Mouse (Mus musculus) megakaryocyte, embryonic 14.5 days (primary cell): ENCODE results near the gene Ece1. TPM values are rescaled to one million over a fixed set of nuclear protein-coding genes. Genes with fewer than 3 reads are reported as not detected.
A peak's percentile ranks its signal among the peaks of the same experiment; 100 is the strongest.

Source experiments
- H3K27me3 ChIP-seq: replicated peaks from 2 replicates; pipeline ENCODE3; 2012; ENCODE audit warnings: inconsistent platforms
- H3K36me3 ChIP-seq: replicated peaks from 2 replicates; pipeline ENCODE3; 2012; ENCODE audit warnings: low read length, inconsistent platforms, mixed read lengths
- H3K4me1 ChIP-seq: 2 replicates; pipeline ENCODE4 v1.6.1; 2012; ENCODE audit warnings: inconsistent platforms
- H3K4me3 ChIP-seq: replicated peaks from 2 replicates; pipeline ENCODE3; 2012; ENCODE audit warnings: moderate library complexity, mild to moderate bottlenecking, inconsistent platforms
- H3K9me3 ChIP-seq: 2 replicates; pipeline ENCODE4 v1.6.1; 2012; ENCODE audit warnings: inconsistent platforms
- FLI1 ChIP-seq: IDR thresholded peaks from 2 replicates; pipeline ENCODE4 v1.6.1; 2012; ENCODE audit warnings: low read length, inconsistent platforms, mixed read lengths
- GATA1 ChIP-seq: IDR thresholded peaks from 3 replicates; pipeline ENCODE4 v1.6.1; 2012; ENCODE audit warnings: mixed read lengths, low read length, inconsistent platforms, borderline replicate concordance
- polyA plus RNA-seq: library from polyadenylated mRNA; stranded (reverse); fragments of >175 nt; gene quantifications from 2 replicates; pipeline ENCODE4 v1.2.3, GENCODE M21; 2012; ENCODE audit warnings: low replicate concordance; ENCODE audit not compliant: insufficient read depth

Ece1 gene
- polyA plus RNA-seq, 1 experiment: 5.0 TPM

DNA sequence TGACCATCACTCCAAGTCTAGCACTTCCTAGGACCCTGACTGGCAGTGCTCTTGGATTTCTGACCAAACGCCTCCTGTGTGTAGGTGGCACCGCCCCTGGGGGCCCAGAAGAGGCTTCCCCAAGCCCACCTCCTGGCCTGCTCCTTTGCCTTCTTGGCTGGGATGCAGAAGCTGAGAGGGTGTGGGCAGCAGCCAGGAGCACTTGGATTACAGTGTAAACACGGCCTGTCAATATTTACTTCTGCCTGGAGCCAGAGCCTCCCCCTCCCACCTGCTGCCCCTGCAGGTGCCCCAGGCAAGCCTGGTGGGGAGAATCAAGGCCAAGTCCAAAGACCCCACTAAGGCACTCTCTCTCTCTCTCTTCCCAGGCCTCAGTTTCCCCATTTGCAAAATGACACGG, 5.2 kb downstream of the Ece1 start:
- H3K27me3 ChIP-seq: peaks cover 77% of the 10 kb centered on the region
- H3K4me1 ChIP-seq: peaks cover 58% of the 10 kb centered on the region
- H3K36me3 ChIP-seq: no peaks in the 10 kb centered on the region
- H3K4me3 ChIP-seq: no peak overlapping the region
- H3K9me3 ChIP-seq: no peaks in the 10 kb centered on the region
- TF ChIP-seq GATA1: no peak
- no peak for TF ChIP-seq FLI1

DNA sequence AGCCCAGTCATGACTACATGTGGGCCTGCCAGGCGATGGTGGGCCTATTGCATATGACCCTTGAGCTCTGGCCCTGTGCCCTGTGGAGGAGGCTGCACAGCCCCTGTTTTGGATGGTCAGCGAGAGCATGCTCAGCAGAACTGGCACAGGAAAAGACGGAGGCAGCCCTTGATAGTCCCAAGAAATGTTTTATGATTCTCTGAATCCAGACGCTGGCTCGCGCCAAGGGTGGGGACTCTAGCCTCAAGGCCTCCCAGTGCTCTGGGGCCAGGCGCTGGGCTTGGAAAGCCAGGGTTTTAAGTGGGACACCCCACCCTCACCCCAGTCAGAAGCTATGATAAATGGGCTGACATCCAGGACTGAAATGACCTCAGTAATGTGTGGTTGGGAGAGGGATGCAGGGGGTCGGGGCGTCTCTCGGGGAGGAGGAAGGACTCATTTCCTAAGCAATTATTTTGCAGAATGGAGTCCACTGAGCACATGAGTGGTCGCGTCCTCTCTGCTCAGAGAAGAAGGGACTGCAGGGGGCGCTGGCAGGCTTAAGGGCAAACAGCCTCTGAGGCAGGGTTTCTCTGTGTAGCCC, 5.7 kb downstream of the Ece1 start:
- TF ChIP-seq GATA1 (no peak), FLI1 (no peak)
- peaks cover 55% of the 10 kb centered on the region for H3K4me1 ChIP-seq
- H3K36me3 ChIP-seq: no peaks in the 10 kb centered on the region
- H3K9me3 ChIP-seq: no peaks in the 10 kb centered on the region
- peaks cover 74% of the 10 kb centered on the region for H3K27me3 ChIP-seq
- no peak overlapping the region for H3K4me3 ChIP-seq

DNA sequence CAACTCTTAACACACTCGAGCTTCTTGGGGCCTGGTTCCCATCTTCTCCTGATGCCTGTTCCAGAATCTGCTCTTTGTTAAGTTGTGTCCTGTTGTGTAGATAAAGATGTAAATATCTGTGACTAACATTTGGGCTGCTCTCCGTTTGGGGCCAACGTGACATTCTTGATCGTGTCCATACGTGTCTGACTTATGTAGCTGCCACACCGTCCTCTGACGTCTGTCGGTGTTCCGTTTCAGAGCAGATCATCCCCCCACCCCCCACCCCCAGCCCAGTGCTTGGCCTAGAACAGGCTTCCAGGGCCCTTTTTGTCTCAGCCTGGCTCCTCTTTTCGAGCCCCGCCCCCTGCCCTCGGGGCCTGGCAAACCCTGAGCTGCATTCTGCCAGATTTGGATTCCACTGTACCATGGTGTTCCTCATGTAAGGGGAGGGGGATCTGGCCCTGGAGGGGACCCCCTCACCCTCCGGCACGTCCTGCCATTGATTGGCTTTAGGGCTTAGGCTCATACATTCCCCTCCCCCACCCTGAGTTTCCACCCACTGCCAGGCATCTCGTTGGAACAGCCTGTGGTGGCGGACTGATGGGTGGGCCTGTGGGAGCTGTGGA, 7.7 kb downstream of the Ece1 start:
- Histone ChIP-seq H3K9me3 (no peaks in the 10 kb centered on the region), H3K4me1 (peaks cover 53% of the 10 kb centered on the region), H3K27me3 (peaks cover 64% of the 10 kb centered on the region), H3K4me3 (no peak overlapping the region), H3K36me3 (no peaks in the 10 kb centered on the region)
- TF ChIP-seq GATA1 (no peak), FLI1 (no peak)

DNA sequence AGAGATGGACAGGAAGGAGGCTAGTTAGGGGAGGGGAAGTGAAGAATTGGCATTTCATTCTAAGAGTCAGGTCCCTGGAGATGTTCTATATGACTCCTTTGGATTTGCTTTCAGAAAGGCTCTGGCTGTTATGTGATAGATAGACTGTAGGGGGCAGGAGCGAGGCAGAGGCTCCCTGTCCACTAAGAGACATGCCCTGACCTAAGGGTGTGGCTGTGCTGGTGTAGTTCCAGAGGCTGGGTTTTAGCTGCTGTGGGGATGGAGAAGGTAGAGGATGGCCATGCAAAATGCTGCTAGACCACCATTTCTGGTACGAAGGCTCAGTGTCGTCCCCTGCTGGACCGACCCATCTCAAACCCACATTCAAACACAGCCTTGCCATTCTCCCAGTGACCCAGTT, 8.9 kb downstream of the Ece1 start:
- H3K4me3 ChIP-seq: peak overlapping the region; percentile 56
- no peaks in the 10 kb centered on the region for H3K9me3 ChIP-seq
- TF ChIP-seq GATA1 (no peak), FLI1 (no peak)
- H3K27me3 ChIP-seq: peaks cover 62% of the 10 kb centered on the region
- no peaks in the 10 kb centered on the region for H3K36me3 ChIP-seq
- H3K4me1 ChIP-seq: peaks cover 49% of the 10 kb centered on the region

DNA sequence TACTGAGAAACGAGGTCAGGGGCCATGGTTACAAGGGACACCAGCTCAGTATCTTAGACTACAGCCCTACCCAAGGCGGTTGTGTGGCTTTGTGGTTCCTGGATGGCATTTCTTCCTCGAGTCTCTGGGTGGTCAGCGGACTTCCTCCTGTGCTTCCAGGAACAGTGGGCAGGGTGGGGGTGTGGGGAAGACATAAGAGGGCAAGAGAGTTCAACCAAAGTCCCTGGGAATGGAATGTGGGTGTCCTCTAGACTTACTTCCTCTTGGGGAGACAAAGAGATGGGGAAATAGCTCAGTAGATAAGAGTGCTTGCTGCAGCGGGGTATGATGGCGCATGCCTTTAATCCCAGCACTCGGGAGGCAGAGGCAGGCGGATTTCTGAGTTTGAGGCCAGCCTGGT, 9.4 kb downstream of the Ece1 start:
- H3K9me3 ChIP-seq: no peaks in the 10 kb centered on the region
- H3K4me3 ChIP-seq: peak overlapping the region; percentile 56
- peaks cover 45% of the 10 kb centered on the region for H3K4me1 ChIP-seq
- no peak for TF ChIP-seq GATA1
- no peak for TF ChIP-seq FLI1
- no peaks in the 10 kb centered on the region for H3K36me3 ChIP-seq
- peaks cover 60% of the 10 kb centered on the region for H3K27me3 ChIP-seq

DNA sequence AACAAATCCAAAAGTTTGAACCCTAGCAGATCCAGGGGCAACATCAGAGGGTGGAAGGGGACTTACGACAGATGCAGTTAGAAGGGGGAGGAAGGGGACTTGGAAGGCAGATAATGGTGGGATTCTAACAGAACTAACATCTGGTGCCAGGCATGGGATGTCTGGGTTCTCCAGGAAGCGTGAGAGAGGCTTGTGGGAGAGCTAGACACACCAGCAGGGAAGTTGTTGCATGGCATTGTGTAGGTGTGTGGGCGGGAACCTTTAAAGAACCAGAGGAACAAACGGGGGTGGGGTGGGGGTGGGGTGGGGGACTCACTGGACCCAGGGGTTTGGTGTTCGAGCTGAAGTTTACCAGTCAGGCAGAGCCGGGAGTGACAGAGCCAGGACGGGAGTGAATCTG, 12.3 kb downstream of the Ece1 start:
- peaks cover 45% of the 10 kb centered on the region for H3K4me1 ChIP-seq
- no peak for TF ChIP-seq GATA1
- TF ChIP-seq FLI1: no peak

DNA sequence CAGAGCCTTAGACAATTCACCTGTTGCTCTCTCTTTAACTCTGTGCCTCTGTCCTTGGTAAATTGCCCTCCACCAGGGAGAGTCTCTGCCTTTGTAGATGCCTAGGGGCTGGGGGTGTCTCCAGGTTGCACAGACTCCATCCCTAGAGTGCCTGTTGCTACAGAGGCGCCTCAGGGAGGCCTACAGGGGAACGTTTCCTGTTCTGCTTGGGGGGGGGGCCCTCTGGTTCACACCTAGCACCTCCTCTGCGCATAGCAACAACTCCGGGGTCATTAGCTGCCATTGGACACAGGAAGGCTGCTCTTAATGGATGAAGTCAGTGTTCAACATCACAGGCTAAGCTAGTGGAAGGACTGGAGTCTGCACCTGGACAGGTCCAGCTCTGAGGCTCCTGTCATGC, 12.8 kb downstream of the Ece1 start:
- no peaks in the 10 kb centered on the region for H3K36me3 ChIP-seq
- H3K4me1 ChIP-seq: peaks cover 48% of the 10 kb centered on the region
- H3K9me3 ChIP-seq: no peaks in the 10 kb centered on the region
- no peak for TF ChIP-seq FLI1
- TF ChIP-seq GATA1: no peak
- H3K4me3 ChIP-seq: no peak overlapping the region
- peaks cover 55% of the 10 kb centered on the region for H3K27me3 ChIP-seq

More for the DNA sequence above, 12.3 kb downstream of the Ece1 start:
- Histone ChIP-seq H3K36me3 (no peaks in the 10 kb centered on the region), H3K4me3 (no peak overlapping the region), H3K9me3 (no peaks in the 10 kb centered on the region), H3K27me3 (peaks cover 52% of the 10 kb centered on the region)

DNA sequence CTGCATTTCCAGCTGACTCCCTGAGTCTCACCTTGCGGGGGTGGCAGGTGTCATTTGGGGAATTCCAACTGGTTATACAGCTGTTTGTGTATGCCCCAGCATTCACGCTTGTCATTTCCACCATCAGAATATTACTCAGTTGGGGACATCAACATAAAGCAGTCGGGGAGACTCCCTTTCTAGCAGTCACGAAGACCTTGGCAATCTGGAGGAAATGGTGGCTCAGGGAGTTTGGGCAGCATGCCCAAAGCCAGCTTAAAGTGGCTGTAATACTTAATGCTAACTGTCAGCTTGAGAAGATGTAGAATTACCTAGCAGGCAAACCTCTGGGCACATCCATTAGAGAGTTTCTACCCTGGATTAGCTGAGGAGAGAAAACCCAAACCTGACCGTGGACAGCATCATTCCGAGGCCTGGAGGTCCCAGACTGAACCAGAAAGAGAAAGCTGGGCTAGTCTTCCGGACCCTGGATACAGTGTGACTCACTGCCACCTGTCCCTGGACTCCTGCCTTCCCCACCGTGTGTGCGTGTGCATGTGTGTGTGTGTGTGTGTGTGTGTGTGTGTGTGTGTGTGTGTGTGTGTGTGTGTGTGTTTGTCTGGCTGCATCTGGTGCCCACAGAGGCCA, 13.5 kb downstream of the Ece1 start:
- Histone ChIP-seq H3K9me3 (no peaks in the 10 kb centered on the region), H3K4me1 (peaks cover 43% of the 10 kb centered on the region), H3K36me3 (no peaks in the 10 kb centered on the region), H3K27me3 (peaks cover 52% of the 10 kb centered on the region), H3K4me3 (no peak overlapping the region)
- TF ChIP-seq FLI1 (no peak), GATA1 (no peak)

DNA sequence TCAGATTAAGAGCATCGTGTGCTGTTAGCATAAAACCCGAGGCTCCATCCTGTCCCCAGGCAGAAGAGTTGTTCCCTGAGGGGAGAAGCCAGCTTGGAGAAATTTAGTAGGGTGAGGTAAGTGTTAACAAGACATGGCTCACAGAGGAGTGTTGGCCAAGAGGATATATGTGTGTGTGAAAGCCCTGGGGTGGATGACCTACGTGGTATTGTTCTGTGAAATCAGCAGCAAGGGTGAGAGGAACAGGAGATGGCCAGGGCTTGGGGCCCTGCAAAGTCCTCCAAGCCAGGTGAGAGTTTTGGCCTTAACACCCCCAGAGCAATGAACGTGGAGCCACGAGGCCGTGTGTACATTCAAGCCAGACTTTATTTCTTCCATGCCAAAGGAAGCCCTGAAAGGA, 14.8 kb downstream of the Ece1 start:
- no peak overlapping the region for H3K4me3 ChIP-seq
- H3K27me3 ChIP-seq: peaks cover 54% of the 10 kb centered on the region
- H3K36me3 ChIP-seq: no peaks in the 10 kb centered on the region
- TF ChIP-seq FLI1: no peak
- TF ChIP-seq GATA1: no peak
- peaks cover 38% of the 10 kb centered on the region for H3K4me1 ChIP-seq
- no peaks in the 10 kb centered on the region for H3K9me3 ChIP-seq

DNA sequence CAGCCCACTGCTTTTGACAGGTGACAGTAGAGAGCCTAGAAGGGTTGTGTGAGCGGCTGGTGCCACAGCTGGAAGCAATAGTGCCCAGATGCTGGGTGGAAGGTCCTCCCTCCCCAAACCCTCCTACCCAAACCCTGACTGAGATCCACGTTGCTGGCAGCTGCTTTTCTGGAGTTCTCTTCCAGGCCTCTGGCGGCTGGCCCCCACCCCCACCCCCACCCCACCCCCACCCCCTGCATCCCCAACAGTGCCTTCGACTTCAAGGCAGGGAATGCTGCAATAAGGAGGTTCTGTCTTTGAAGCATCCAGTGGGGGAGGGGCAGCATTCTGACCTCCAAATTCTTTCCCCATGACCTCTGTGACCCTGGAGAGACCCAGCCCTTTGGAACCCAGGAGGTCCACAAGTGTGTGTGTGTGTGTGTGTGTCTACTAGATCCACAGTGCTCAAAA, 15.4 kb downstream of the Ece1 start:
- Histone ChIP-seq H3K36me3 (no peaks in the 10 kb centered on the region), H3K4me3 (no peak overlapping the region), H3K4me1 (peaks cover 34% of the 10 kb centered on the region), H3K27me3 (peaks cover 51% of the 10 kb centered on the region), H3K9me3 (no peaks in the 10 kb centered on the region)
- TF ChIP-seq FLI1 (no peak), GATA1 (no peak)

DNA sequence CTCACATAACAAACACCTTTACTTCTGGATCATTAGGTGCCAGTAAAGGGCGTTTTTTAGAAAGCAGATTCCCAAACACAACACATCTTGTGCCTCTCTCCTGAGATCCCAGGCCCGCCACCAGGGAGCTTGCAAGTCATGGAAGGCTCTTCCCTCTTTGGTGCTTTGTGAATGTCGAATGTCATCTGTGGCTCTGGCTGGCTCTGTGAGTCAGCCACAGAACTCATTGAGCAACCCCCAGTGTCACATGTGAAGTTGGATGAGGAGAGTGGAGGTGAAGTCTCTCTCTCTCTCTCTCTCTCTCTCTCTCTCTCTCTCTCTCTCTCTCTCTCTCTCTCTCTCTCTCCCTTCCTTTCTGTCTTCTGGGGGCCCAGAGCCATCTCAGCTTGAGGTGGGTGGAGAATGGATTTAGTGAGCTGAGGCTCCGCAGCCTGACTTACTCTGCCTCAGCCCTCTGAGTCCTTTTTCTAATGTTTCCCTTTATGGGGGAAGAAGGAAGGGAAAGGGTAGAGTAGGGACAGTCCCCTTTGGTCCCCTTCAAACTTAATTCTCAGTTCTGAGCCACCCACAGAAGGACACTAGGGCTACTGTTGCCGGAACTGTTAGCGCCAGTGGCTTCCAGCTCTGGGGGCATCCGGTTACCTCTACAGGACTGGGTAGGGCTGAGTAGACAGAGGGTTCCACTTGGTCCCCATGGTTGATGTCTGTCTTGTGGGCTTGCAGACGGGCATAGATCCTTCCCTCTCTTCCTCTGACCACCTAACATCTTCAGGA, 17.5 kb downstream of the Ece1 start:
- TF ChIP-seq FLI1: no peak
- H3K36me3 ChIP-seq: no peaks in the 10 kb centered on the region
- H3K4me3 ChIP-seq: no peak overlapping the region
- peaks cover 47% of the 10 kb centered on the region for H3K4me1 ChIP-seq
- H3K27me3 ChIP-seq: peaks cover 46% of the 10 kb centered on the region
- H3K9me3 ChIP-seq: no peaks in the 10 kb centered on the region
